Mouse (Mus musculus) MEL (cell line): Measurements from ENCODE around the gene Nme3. TPM values are rescaled to one million over a fixed set of nuclear protein-coding genes. Genes with fewer than 3 reads are reported as not detected.

Experiments
- DNase-seq: peaks from one replicate; pipeline ENCODE4 v3.0.0; 2011; ENCODE audit warnings: low read depth, low spot score
- H3K27ac ChIP-seq: 2 replicates; pipeline ENCODE4 v1.5.1; 2012; ENCODE audit warnings: low read depth, mild to moderate bottlenecking, control low read depth, low read length, moderate library complexity; ENCODE audit not compliant: control insufficient read depth
- H3K27me3 ChIP-seq, 2 experiments: fragments of 150-350 bp in 1 of 2; sonication (generic) in 1 of 2; 2 replicates each; pipeline ENCODE4 v1.6.1; 2012; ENCODE audit warnings: low read length in 2 of 2, mild to moderate bottlenecking in 2 of 2, improper control_type of control experiment in 1 of 2, moderate library complexity in 1 of 2; ENCODE audit not compliant: insufficient read depth in 2 of 2, control insufficient read depth in 1 of 2
- H3K36me3 ChIP-seq, 2 experiments: 2 replicates each; pipeline ENCODE4 v1.6.1; 2012 to 2014; ENCODE audit warnings: low read length in 2 of 2, improper control_type of control experiment in 1 of 2, inconsistent platforms in 1 of 2, mild to moderate bottlenecking in 1 of 2; ENCODE audit not compliant: insufficient read depth in 2 of 2, control insufficient read depth in 1 of 2
- H3K4me1 ChIP-seq, 2 experiments: fragments of 150-350 bp in 1 of 2; sonication (generic) in 1 of 2; 2 replicates each; pipeline ENCODE4 v1.6.1; 2012; ENCODE audit warnings: low read length in 2 of 2, improper control_type of control experiment in 1 of 2, mild to moderate bottlenecking in 1 of 2; ENCODE audit not compliant: insufficient read depth in 2 of 2, control insufficient read depth in 1 of 2
- H3K4me3 ChIP-seq, 2 experiments: fragments of 150-350 bp in 1 of 2; sonication (generic) in 1 of 2; 2 replicates each; pipeline ENCODE4 v1.5.1; 2012; ENCODE audit warnings: low read depth in 2 of 2, low read length in 2 of 2, mild to moderate bottlenecking in 2 of 2, moderate library complexity in 2 of 2, control low read depth in 1 of 2, improper control_type of control experiment in 1 of 2; ENCODE audit not compliant: control insufficient read depth in 1 of 2, insufficient read depth in 1 of 2
- H3K79me2 ChIP-seq: 2 replicates; pipeline ENCODE4 v1.6.1; 2012; ENCODE audit warnings: mild to moderate bottlenecking, low read length, moderate library complexity; ENCODE audit not compliant: control insufficient read depth, poor library complexity, insufficient read depth
- H3K9ac ChIP-seq: 2 replicates; pipeline ENCODE4 v1.6.1; 2012; ENCODE audit warnings: low read depth, mild to moderate bottlenecking, control low read depth, low read length, moderate library complexity; ENCODE audit not compliant: control insufficient read depth, poor library complexity, severe bottlenecking
- H3K9me3 ChIP-seq: fragments of 150-350 bp; sonication (generic); replicated peaks from 2 replicates; pipeline ENCODE4 v1.6.1; 2012; ENCODE audit warnings: mild to moderate bottlenecking, low read length, improper control_type of control experiment, moderate library complexity; ENCODE audit not compliant: insufficient read depth
- BHLHE40 ChIP-seq: IDR thresholded peaks from 2 replicates; pipeline ENCODE4 v1.6.1; 2012; ENCODE audit warnings: low read depth, mild to moderate bottlenecking, inconsistent platforms, low read length, improper control_type of control experiment, borderline replicate concordance
- CHD1 ChIP-seq: IDR thresholded peaks from 2 replicates; pipeline ENCODE4 v1.6.1; 2012; ENCODE audit warnings: low read depth, mild to moderate bottlenecking, inconsistent platforms, low read length, improper control_type of control experiment
- CHD2 ChIP-seq: IDR thresholded peaks from 2 replicates; pipeline ENCODE4 v1.6.1; 2011; ENCODE audit warnings: low read length, improper control_type of control experiment
- CTCF ChIP-seq, 3 experiments: IDR thresholded peaks in 2 of 3; conservative IDR thresholded peaks in 1 of 3; 2 replicates each; pipeline ENCODE4 v1.5.1; 2011 to 2012; ENCODE audit warnings: low read length in 3 of 3, low read depth in 2 of 3, mild to moderate bottlenecking in 2 of 3, improper control_type of control experiment in 1 of 3, inconsistent platforms in 1 of 3, mixed read lengths in 1 of 3, moderate library complexity in 1 of 3; ENCODE audit not compliant: control insufficient read depth in 1 of 3, insufficient read depth in 1 of 3, poor library complexity in 1 of 3, severe bottlenecking in 1 of 3
- E2F4 ChIP-seq: IDR thresholded peaks from 2 replicates; pipeline ENCODE4 v1.6.1; 2011; ENCODE audit warnings: low read depth, low read length, improper control_type of control experiment, borderline replicate concordance
- ELF1 ChIP-seq: IDR thresholded peaks from 2 replicates; pipeline ENCODE4 v1.6.1; 2014; ENCODE audit warnings: low read depth, mild to moderate bottlenecking, inconsistent platforms, low read length, improper control_type of control experiment, moderate library complexity
- EP300 ChIP-seq, 2 experiments: IDR thresholded peaks; 2 replicates each; pipeline ENCODE4 v1.6.1; 2011; ENCODE audit warnings: improper control_type of control experiment in 2 of 2, low read length in 2 of 2, low read depth in 1 of 2, mild to moderate bottlenecking in 1 of 2
- ETS1 ChIP-seq: IDR thresholded peaks from 2 replicates; pipeline ENCODE4 v1.6.1; 2012; ENCODE audit warnings: low read depth, mild to moderate bottlenecking, inconsistent platforms, low read length, improper control_type of control experiment, moderate library complexity
- GABPA ChIP-seq: IDR thresholded peaks from 2 replicates; pipeline ENCODE4 v1.6.1; 2012; ENCODE audit warnings: low read depth, mild to moderate bottlenecking, inconsistent platforms, low read length, improper control_type of control experiment, moderate library complexity
- GATA1 ChIP-seq: IDR thresholded peaks from 2 replicates; pipeline ENCODE4 v1.6.1; 2011; ENCODE audit warnings: low read depth, low read length, improper control_type of control experiment
- HCFC1 ChIP-seq: IDR thresholded peaks from 2 replicates; pipeline ENCODE4 v1.6.1; 2012; ENCODE audit warnings: low read depth, mild to moderate bottlenecking, inconsistent platforms, low read length, improper control_type of control experiment, moderate library complexity
- JUND ChIP-seq: IDR thresholded peaks from 2 replicates; pipeline ENCODE4 v1.6.1; 2011; ENCODE audit warnings: low read depth, mild to moderate bottlenecking, improper control_type of control experiment, low read length
- KAT2A ChIP-seq: conservative IDR thresholded peaks from 2 replicates; pipeline ENCODE4 v1.6.1; 2012; ENCODE audit warnings: low read depth, low read length, improper control_type of control experiment, inconsistent platforms
- MAFK ChIP-seq: IDR thresholded peaks from 2 replicates; pipeline ENCODE4 v1.6.1; 2011; ENCODE audit warnings: low read depth, mild to moderate bottlenecking, low read length, improper control_type of control experiment, borderline replicate concordance
- MAX ChIP-seq: IDR thresholded peaks from 2 replicates; pipeline ENCODE4 v1.6.1; 2011; ENCODE audit warnings: low read length, improper control_type of control experiment
- MAZ ChIP-seq: IDR thresholded peaks from 2 replicates; pipeline ENCODE4 v1.6.1; 2012; ENCODE audit warnings: low read depth, mild to moderate bottlenecking, inconsistent platforms, low read length, improper control_type of control experiment
- MEF2A ChIP-seq: IDR thresholded peaks from 2 replicates; pipeline ENCODE4 v1.6.1; 2014; ENCODE audit warnings: low read depth, mild to moderate bottlenecking, inconsistent platforms, low read length, improper control_type of control experiment; ENCODE audit not compliant: poor library complexity, insufficient replicate concordance, severe bottlenecking; ENCODE audit errors: extremely low read depth
- MXI1 ChIP-seq: IDR thresholded peaks from 2 replicates; pipeline ENCODE4 v1.6.1; 2011; ENCODE audit warnings: mild to moderate bottlenecking, low read depth, low read length, improper control_type of control experiment
- MYB ChIP-seq: IDR thresholded peaks from 2 replicates; pipeline ENCODE4 v1.6.1; 2011; ENCODE audit warnings: mild to moderate bottlenecking, low read depth, low read length, improper control_type of control experiment
- MYC ChIP-seq: IDR thresholded peaks from 2 replicates; pipeline ENCODE4 v1.6.1; 2011; ENCODE audit warnings: low read depth, mild to moderate bottlenecking, low read length, improper control_type of control experiment, moderate library complexity
- NELFE ChIP-seq: IDR thresholded peaks from 2 replicates; pipeline ENCODE4 v1.6.1; 2011; ENCODE audit warnings: low read depth, low read length, improper control_type of control experiment
- NRF1 ChIP-seq: IDR thresholded peaks from 2 replicates; pipeline ENCODE4 v1.6.1; 2014; ENCODE audit warnings: low read depth, mild to moderate bottlenecking, inconsistent platforms, low read length, improper control_type of control experiment, moderate library complexity; ENCODE audit not compliant: poor library complexity, insufficient read depth, severe bottlenecking
- POLR2A ChIP-seq, 2 experiments: IDR thresholded peaks; 2 replicates each; pipeline ENCODE4 v1.6.1; 2011 to 2012; ENCODE audit warnings: low read length in 2 of 2, mild to moderate bottlenecking in 2 of 2, control low read depth in 1 of 2, improper control_type of control experiment in 1 of 2, low read depth in 1 of 2, moderate library complexity in 1 of 2; ENCODE audit not compliant: control insufficient read depth in 1 of 2, insufficient read depth in 1 of 2, poor library complexity in 1 of 2
- POLR2AphosphoS2 ChIP-seq: IDR thresholded peaks from 2 replicates; pipeline ENCODE4 v1.6.1; 2011; ENCODE audit warnings: low read length, improper control_type of control experiment
- POLR2AphosphoS5 ChIP-seq: IDR thresholded peaks from 2 replicates; pipeline ENCODE4 v1.6.1; 2012; ENCODE audit warnings: low read depth, borderline replicate concordance, mild to moderate bottlenecking, inconsistent platforms, low read length, moderate library complexity, mixed read lengths
- RAD21 ChIP-seq: IDR thresholded peaks from 2 replicates; pipeline ENCODE4 v1.6.1; 2011; ENCODE audit warnings: mild to moderate bottlenecking, low read depth, low read length, improper control_type of control experiment
- RCOR1 ChIP-seq: IDR thresholded peaks from 2 replicates; pipeline ENCODE4 v1.6.1; 2012; ENCODE audit warnings: low read depth, mild to moderate bottlenecking, inconsistent platforms, low read length, improper control_type of control experiment
- SIN3A ChIP-seq: IDR thresholded peaks from 2 replicates; pipeline ENCODE4 v1.6.1; 2012; ENCODE audit warnings: low read length, improper control_type of control experiment, inconsistent platforms
- SMC3 ChIP-seq: IDR thresholded peaks from 2 replicates; pipeline ENCODE4 v1.6.1; 2011; ENCODE audit warnings: low read depth, low read length, improper control_type of control experiment
- TAL1 ChIP-seq: IDR thresholded peaks from 2 replicates; pipeline ENCODE4 v1.6.1; 2012; ENCODE audit warnings: mild to moderate bottlenecking, inconsistent platforms, low read length, moderate library complexity, mixed read lengths
- TBP ChIP-seq: IDR thresholded peaks from 2 replicates; pipeline ENCODE4 v1.8.0; 2011; ENCODE audit warnings: low read depth, low read length, improper control_type of control experiment
- TCF12 ChIP-seq: IDR thresholded peaks from 2 replicates; pipeline ENCODE4 v1.6.1; 2014; ENCODE audit warnings: low read depth, mild to moderate bottlenecking, inconsistent platforms, low read length, improper control_type of control experiment, moderate library complexity
- UBTF ChIP-seq: IDR thresholded peaks from 2 replicates; pipeline ENCODE4 v1.6.1; 2012; ENCODE audit warnings: low read depth, mild to moderate bottlenecking, inconsistent platforms, low read length, improper control_type of control experiment, moderate library complexity, borderline replicate concordance; ENCODE audit not compliant: insufficient read depth
- USF2 ChIP-seq, 2 experiments: IDR thresholded peaks; 2 replicates each; pipeline ENCODE4 v1.6.1; 2011 to 2012; ENCODE audit warnings: improper control_type of control experiment in 2 of 2, low read length in 2 of 2, borderline replicate concordance in 1 of 2, inconsistent platforms in 1 of 2, low read depth in 1 of 2, mild to moderate bottlenecking in 1 of 2; ENCODE audit not compliant: insufficient read depth in 1 of 2
- ZC3H11A ChIP-seq: IDR thresholded peaks from 2 replicates; pipeline ENCODE4 v1.6.1; 2012; ENCODE audit warnings: low read depth, mild to moderate bottlenecking, inconsistent platforms, low read length, improper control_type of control experiment
- ZKSCAN1 ChIP-seq: IDR thresholded peaks from 2 replicates; pipeline ENCODE4 v1.6.1; 2012; ENCODE audit warnings: low read depth, mild to moderate bottlenecking, inconsistent platforms, low read length, improper control_type of control experiment, moderate library complexity
- ZMIZ1 ChIP-seq: IDR thresholded peaks from 2 replicates; pipeline ENCODE4 v1.6.1; 2012; ENCODE audit warnings: low read depth, mild to moderate bottlenecking, inconsistent platforms, low read length, improper control_type of control experiment, moderate library complexity
- ZNF384 ChIP-seq: IDR thresholded peaks from 2 replicates; pipeline ENCODE4 v1.6.1; 2012; ENCODE audit warnings: low read depth, mild to moderate bottlenecking, inconsistent platforms, low read length, improper control_type of control experiment
- polyA plus RNA-seq, 2 experiments: library from polyadenylated mRNA; stranded (reverse) in 1 of 2; unstranded in 1 of 2; fragments of >175 nt in 1 of 2; fragments of >200 nt in 1 of 2; gene quantifications; 2 replicates each; pipeline versions ENCODE4 v1.2.1 to v1.2.4; 2012; ENCODE audit warnings: low replicate concordance in 2 of 2, low read depth in 1 of 2; ENCODE audit not compliant: insufficient read length in 2 of 2, insufficient read depth in 1 of 2, missing spikeins in 1 of 2
- total RNA-seq: library from RNA; depleted of rRNA; stranded (reverse); fragments of 300-350 nt; gene quantifications from 2 replicates; pipeline ENCODE4 v1.2.3, GENCODE M21; 2012

Nme3 gene
- total and polyA plus RNA-seq, 3 experiments: 22.1 to 24.4 TPM; not detected in 1

GRCm38 (mm10) chr17:24913984-24914383 lies 17.7 kb downstream of the Nme3 start:
- H3K36me3 ChIP-seq: peaks cover 9 to 19% of the 10 kb centered on the region in 2 experiments
- no peaks in the 10 kb centered on the region for H3K79me2 ChIP-seq
- H3K27ac ChIP-seq: peak overlapping the region; percentile 15; the same call in 1 of the 2 replicates
- DNase-seq: peak; percentile 54
- no peaks in the 10 kb centered on the region for H3K9me3 ChIP-seq
- TF ChIP-seq MYC (peak; percentile 60; the same call in 1 of the 2 replicates), NRF1 (no peak), MAX (no peak), MEF2A (no peak), UBTF (no peak), TCF12 (peak; percentile 55; the same call in 1 of the 2 replicates), RCOR1 (no peak), POLR2A (IDR thresholded peaks at IDR 0.05; ENCODE audit: control insufficient read depth in 1 of 2, insufficient read depth in 1 of 2, low read depth in 1 of 2, low read length in 2 of 2, poor library complexity in 1 of 2) (no peak), HCFC1 (no peak), CHD1 (no peak), RAD21 (no peak), CTCF (IDR thresholded peaks at IDR 0.05 in 2 of 3, conservative IDR thresholded peaks at IDR 0.05 in 1 of 3; ENCODE audit: control insufficient read depth in 1 of 3, insufficient read depth in 1 of 3, low read depth in 2 of 3, low read length in 3 of 3, poor library complexity in 1 of 3, severe bottlenecking in 1 of 3) (no peak), ZNF384 (no peak), SIN3A (no peak), BHLHE40 (no peak), GABPA (no peak), CHD2 (no peak), MYB (peak; percentile 65), ZKSCAN1 (no peak), JUND (no peak), POLR2AphosphoS2 (no peak), ETS1 (no peak), TBP (no peak), KAT2A (no peak), ZMIZ1 (no peak), MAFK (no peak), SMC3 (no peak), E2F4 (no peak), ZC3H11A (no peak), GATA1 (peak; percentile 72), EP300 (IDR thresholded peaks at IDR 0.05; ENCODE audit: low read depth in 1 of 2, low read length in 2 of 2) (peak; percentile 74 to 80), MXI1 (no peak), TAL1 (peak; percentile 77), MAZ (no peak), USF2 (IDR thresholded peaks at IDR 0.05; ENCODE audit: borderline replicate concordance in 1 of 2, insufficient read depth in 1 of 2, low read depth in 1 of 2, low read length in 2 of 2) (no peak), NELFE (no peak), POLR2AphosphoS5 (no peak), ELF1 (no peak)
- H3K4me1 ChIP-seq: peaks cover 0 to 7% of the 10 kb centered on the region in 2 experiments
- H3K9ac ChIP-seq: no peak overlapping the region
- no peak overlapping the region for H3K4me3 ChIP-seq
- no peaks in the 10 kb centered on the region for H3K27me3 ChIP-seq
